Mouse (Mus musculus) heart, embryonic 14.5 days (tissue): ENCODE data around the gene Rad51b. TPM values are rescaled to one million over a fixed set of nuclear protein-coding genes. Genes with fewer than 3 reads are reported as not detected.

ENCODE experiments used
- ATAC-seq: fragments of 200-750 bp; cut with Nextera tagmentation; 2 replicates; pipeline ENCODE4 v1.8.0; 2017; ENCODE audit warnings: low read depth, moderate TSS enrichment; ENCODE audit not compliant: insufficient number of reproducible peaks, insufficient read depth, low FRiP score
- H3K27ac ChIP-seq, 2 experiments: fragments of 200-500 bp in 1 of 2; fragments of 300-500 bp in 1 of 2; sonication (generic) in 1 of 2; replicated peaks in 1 of 2; 2 replicates each; pipeline ENCODE4 v1.5.1; 2012 to 2014; ENCODE audit warnings: low read depth in 2 of 2, low read length in 2 of 2, control low read depth in 1 of 2, mild to moderate bottlenecking in 1 of 2, mixed read lengths in 1 of 2; ENCODE audit not compliant: control insufficient read depth in 1 of 2, insufficient read depth in 1 of 2
- H3K27me3 ChIP-seq: fragments of 300-500 bp; sonication (generic); 2 replicates; pipeline ENCODE4 v1.6.1; 2014; ENCODE audit warnings: mild to moderate bottlenecking, low read length, control low read depth; ENCODE audit not compliant: control insufficient read depth, insufficient read depth
- H3K36me3 ChIP-seq: fragments of 300-500 bp; sonication (generic); 2 replicates; pipeline ENCODE4 v1.6.1; 2014; ENCODE audit warnings: mild to moderate bottlenecking, control low read depth, low read length, mixed read lengths; ENCODE audit not compliant: control insufficient read depth, insufficient read depth
- H3K4me1 ChIP-seq, 2 experiments: fragments of 200-500 bp in 1 of 2; fragments of 300-500 bp in 1 of 2; sonication (generic) in 1 of 2; 2 replicates each; pipeline ENCODE4 v1.6.1; 2012 to 2014; ENCODE audit warnings: low read length in 2 of 2, control low read depth in 1 of 2, mixed read lengths in 1 of 2; ENCODE audit not compliant: control insufficient read depth in 2 of 2, insufficient read depth in 2 of 2
- H3K4me2 ChIP-seq: fragments of 300-500 bp; sonication (generic); 2 replicates; pipeline ENCODE4 v1.6.1; 2014; ENCODE audit warnings: mild to moderate bottlenecking, low read length
- H3K4me3 ChIP-seq, 2 experiments: fragments of 200-500 bp in 1 of 2; fragments of 300-500 bp in 1 of 2; sonication (generic) in 1 of 2; 2 replicates each; pipeline ENCODE4 v1.5.1; 2012 to 2014; ENCODE audit warnings: low read length in 2 of 2, mild to moderate bottlenecking in 2 of 2, control low read depth in 1 of 2, low read depth in 1 of 2, moderate library complexity in 1 of 2; ENCODE audit not compliant: control insufficient read depth in 1 of 2, insufficient read depth in 1 of 2
- H3K9ac ChIP-seq: fragments of 300-500 bp; sonication (generic); 2 replicates; pipeline ENCODE4 v1.6.1; 2014; ENCODE audit warnings: mild to moderate bottlenecking, low read length
- H3K9me3 ChIP-seq: fragments of 300-500 bp; sonication (generic); 2 replicates; pipeline ENCODE4 v1.6.1; 2016; ENCODE audit warnings: low read length, control low read depth; ENCODE audit not compliant: control insufficient read depth
- WGBS: fragments of 180-500 bp; shearing (Covaris S2); extraction: QIAGEN DNeasy Blood & Tissue Kit; methylation state at CpG from one replicate; pipeline ENCODE4 v1.1.7; 2014; 5-methylcytosine and 5-hydroxymethylcytosine counted together
- polyA plus RNA-seq: library from polyadenylated mRNA; unstranded; fragments of >200 nt; fragmentation: Nextera tagmentation; extraction: Ambion mirVana; gene quantifications from 2 replicates; pipeline ENCODE4 v1.2.1, GENCODE M21; 2014

Rad51b gene
- polyA plus RNA-seq, 1 experiment from 2014 or later: 4.2 TPM

DNA sequence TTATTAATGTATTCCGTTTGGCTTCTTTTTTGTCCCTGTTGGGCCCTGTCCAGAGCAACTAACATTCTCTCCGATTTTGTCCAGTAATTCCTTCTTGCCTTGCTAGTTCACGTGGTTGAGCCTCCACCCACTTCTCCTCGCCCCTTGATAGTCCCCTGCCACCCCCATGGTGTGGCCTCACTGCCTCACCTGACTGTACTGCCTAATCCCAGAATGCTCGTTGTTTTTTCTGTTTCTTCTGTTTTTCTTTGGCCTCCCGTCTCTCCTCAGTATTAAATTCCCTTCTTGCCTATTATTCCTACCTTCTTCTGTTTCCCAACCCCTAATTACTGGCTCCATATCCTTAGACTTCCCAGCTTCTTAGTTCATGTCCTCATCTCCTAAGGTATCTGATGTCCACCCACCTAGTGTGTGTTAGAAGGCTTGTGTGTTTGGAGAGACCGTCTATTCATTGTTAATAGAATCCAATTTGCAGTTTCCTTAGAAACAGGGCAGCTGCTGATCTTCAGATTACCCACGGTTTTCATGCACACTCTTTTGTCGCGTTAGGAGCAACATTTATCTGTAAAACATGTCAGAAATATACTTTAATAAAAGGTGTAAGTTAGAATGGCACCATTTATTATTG, 233.3 kb downstream of the Rad51b start:
- no peak overlapping the region for H3K4me2 ChIP-seq
- H3K4me1 ChIP-seq: peaks cover 12 to 40% of the 10 kb centered on the region in 2 experiments; a peak in 3 of 4 replicates
- no peak overlapping the region for H3K4me3 ChIP-seq
- no peak overlapping the region for H3K27ac ChIP-seq
- no peak for ATAC-seq
- no peaks in the 10 kb centered on the region for H3K36me3 ChIP-seq
- peaks cover 10% of the 10 kb centered on the region; the same call in 1 of the 2 replicates for H3K9me3 ChIP-seq
- no peak overlapping the region for H3K9ac ChIP-seq
- H3K27me3 ChIP-seq: no peaks in the 10 kb centered on the region
- WGBS: 82% methylated on average over 10 of the region's 10 CpGs

DNA sequence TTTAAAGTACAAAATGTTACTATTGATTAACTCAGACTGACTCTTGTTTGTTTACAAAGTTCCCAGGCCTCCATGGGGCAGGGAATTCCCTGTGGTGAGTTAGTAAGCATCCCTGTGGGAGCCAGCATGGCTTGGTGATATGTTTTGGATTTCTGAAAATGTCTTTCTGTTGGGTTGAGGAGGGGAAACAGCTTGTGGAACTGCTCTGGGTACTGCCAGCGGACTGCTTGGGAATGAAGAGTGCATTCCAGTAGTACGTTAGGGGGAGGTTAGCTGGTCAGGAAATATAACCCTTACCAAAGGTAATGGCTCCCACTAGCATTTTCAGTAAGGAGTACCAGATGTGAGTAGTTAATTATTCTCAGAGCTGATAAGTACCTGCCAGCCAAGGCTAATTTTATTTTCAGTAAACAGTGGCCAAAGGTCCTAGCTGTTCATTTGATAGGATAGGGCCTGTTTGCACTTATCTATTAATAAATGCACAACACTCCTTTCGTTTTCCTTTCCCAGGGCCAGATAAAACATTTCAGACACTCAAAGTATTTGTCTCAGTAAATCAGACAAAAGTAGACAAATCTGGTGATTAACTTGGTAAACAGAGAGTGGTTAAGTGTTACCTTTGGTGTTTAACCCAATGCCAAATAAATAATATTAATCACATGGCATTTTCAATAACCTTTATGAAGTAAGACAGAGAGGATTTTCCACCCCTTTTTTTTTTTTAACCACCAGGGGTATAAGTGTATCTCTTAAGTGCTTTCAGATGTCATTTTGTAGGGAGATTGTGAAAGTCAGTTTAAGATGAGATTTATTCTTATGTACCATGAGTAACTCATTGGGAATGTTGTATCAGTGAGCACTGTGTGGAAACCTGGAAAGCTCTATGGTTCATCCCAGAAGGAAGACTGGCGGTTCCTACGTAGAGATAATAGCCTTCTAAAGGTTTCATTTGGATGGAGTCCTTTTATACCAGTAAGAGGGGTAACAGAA, 235.0 kb downstream of the Rad51b start:
- ATAC-seq: no peak
- H3K4me3 ChIP-seq: no peak overlapping the region
- peaks cover 10% of the 10 kb centered on the region; the same call in 1 of the 2 replicates for H3K9me3 ChIP-seq
- H3K4me2 ChIP-seq: no peak overlapping the region
- H3K36me3 ChIP-seq: no peaks in the 10 kb centered on the region
- H3K27ac ChIP-seq: peak overlapping the region; percentile 49 to 77; a peak in 3 of 4 replicates
- H3K27me3 ChIP-seq: no peaks in the 10 kb centered on the region
- peaks cover 12 to 48% of the 10 kb centered on the region in 2 experiments; a peak in 3 of 4 replicates for H3K4me1 ChIP-seq
- 0 out of 2 replicates have a peak overlapping the region, but pooled peaks have one; percentile 28 for H3K9ac ChIP-seq
- WGBS: 31% methylated on average over 5 of the region's 5 CpGs

DNA sequence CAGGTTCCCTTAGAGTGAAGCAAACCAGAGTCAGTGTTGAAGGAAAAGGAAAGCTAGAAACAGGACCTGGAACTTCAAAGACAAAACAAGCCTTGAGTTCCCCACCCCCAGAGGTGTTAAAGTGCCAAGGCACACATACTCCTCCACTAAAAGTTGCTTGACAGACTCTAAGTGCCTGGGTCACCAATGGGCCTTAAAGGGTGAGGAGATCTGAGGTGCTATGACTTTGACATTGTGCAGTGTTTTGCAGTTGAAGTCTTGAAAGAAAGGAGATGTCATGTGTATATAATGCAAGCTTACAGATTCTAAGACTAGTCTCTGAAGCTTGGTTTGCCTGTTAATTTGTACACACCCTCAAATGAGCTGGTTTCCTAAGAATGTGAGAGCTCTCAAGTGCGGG, 237.7 kb downstream of the Rad51b start:
- peak overlapping the region; percentile 19 to 66; a peak in 3 of 4 replicates for H3K27ac ChIP-seq
- no peaks in the 10 kb centered on the region for H3K27me3 ChIP-seq
- peaks cover 2% of the 10 kb centered on the region; the same call in 1 of the 2 replicates for H3K9me3 ChIP-seq
- H3K9ac ChIP-seq: no peak overlapping the region
- no peak overlapping the region for H3K4me2 ChIP-seq
- peaks cover 11 to 46% of the 10 kb centered on the region in 2 experiments; a peak in 3 of 4 replicates for H3K4me1 ChIP-seq
- H3K36me3 ChIP-seq: no peaks in the 10 kb centered on the region
- ATAC-seq: peak; percentile 47; the same call in 1 of the 2 replicates
- no peak overlapping the region for H3K4me3 ChIP-seq
- WGBS: 27% methylated on average over 1 of the region's 1 CpGs

DNA sequence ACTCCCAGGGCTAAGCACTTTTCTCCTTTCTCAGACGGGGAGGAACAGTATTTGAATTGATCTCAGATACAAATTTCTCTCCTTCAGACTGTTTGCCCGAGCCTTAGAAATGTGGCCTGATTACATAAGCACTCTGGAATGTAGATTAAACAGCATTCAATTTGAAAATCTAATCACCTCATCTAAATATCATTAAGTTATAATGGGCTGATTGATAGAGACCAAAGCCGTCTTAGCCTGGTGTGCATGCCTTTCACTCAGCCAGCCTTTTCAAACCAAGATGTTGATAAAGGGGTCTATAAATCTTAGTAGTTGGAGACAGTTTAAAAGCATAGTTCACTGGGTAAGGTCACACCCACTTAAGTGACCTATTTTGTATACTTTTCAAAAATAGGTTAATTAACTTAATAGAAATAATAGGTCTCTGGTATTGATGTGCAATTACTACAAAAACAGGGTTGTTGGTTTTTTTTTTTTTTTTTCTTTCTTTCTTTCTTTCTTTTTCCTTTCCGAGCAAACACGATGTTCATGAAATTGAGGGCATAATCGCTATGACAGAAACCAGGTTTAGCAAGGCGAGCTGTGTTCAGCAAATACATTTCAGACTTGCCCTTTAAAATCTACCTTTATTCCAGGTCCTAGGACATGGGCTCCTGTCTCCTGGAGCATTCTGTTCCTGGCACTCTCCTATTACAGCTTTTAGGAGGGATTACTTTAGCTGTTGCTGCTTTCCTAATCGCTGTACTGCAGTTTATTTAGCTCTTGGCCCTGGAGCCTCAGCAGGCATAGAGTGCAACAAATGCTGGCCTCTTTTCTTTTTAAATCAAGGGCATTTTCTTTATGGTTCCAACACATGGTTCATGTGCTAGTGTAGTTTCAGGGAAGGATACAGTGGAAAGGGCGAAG, 238.7 kb downstream of the Rad51b start:
- Histone ChIP-seq H3K9me3 (no peaks in the 10 kb centered on the region), H3K4me3 (no peak overlapping the region), H3K27me3 (no peaks in the 10 kb centered on the region), H3K4me2 (no peak overlapping the region), H3K36me3 (no peaks in the 10 kb centered on the region), H3K4me1 (peaks cover 11 to 46% of the 10 kb centered on the region in 2 experiments; a peak in 3 of 4 replicates), H3K27ac (peak overlapping the region; percentile 33 to 57), H3K9ac (peak overlapping the region; percentile 34; the same call in 1 of the 2 replicates)
- no peak for ATAC-seq
- 54% methylated on average over 9 of the region's 9 CpGs for WGBS

DNA sequence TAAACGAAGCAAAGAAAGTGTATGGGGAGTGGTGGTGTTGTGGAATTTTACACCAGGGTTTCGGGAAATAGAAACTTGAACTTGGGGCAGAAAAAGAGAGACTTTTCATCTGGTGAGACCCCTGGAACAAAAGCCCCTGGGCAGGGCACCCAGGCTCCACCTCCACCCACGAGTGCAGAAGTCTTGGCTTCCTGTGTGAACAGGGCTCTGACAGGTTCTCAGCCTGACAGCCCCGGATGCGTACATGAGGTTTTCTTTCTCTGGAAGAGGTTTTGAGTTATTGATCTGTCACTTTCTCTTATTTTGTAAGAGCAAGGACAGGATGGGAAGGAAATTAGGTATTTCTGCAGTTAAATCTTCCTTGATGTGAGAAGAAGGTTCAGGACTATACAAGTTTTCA, 243.1 kb downstream of the Rad51b start:
- Histone ChIP-seq H3K27ac (no peak overlapping the region), H3K4me1 (peaks cover 0 to 11% of the 10 kb centered on the region in 2 experiments; a peak in 3 of 4 replicates), H3K27me3 (no peaks in the 10 kb centered on the region), H3K4me3 (no peak overlapping the region), H3K36me3 (no peaks in the 10 kb centered on the region), H3K9ac (no peak overlapping the region), H3K9me3 (no peaks in the 10 kb centered on the region), H3K4me2 (no peak overlapping the region)
- 57% methylated on average over 5 of the region's 5 CpGs for WGBS
- ATAC-seq: no peak

DNA sequence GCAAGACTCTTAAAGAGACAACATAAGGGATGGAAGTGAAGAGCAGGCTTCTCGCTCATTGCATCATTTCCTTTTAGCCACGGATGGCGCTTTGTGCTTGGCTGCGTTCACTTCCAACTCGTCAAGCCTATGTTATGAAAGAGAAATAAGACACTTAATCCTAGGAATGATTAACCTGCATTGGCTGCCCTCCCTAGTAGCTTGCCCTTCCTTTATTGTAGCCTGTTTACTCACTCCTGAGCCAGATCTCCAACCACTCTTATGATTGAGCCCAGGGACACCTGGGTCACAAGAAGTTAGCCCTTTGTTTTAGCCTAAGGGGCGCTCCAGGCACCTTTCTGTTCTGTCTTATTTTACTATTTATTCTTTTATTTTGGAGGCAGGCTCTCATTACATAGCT, 244.5 kb downstream of the Rad51b start:
- H3K27ac ChIP-seq: no peak overlapping the region
- ATAC-seq: no peak
- H3K4me1 ChIP-seq: no peaks in the 10 kb centered on the region
- no peak overlapping the region for H3K9ac ChIP-seq
- H3K4me2 ChIP-seq: no peak overlapping the region
- no peaks in the 10 kb centered on the region for H3K27me3 ChIP-seq
- H3K4me3 ChIP-seq: no peak overlapping the region
- no peaks in the 10 kb centered on the region for H3K36me3 ChIP-seq
- no peaks in the 10 kb centered on the region for H3K9me3 ChIP-seq
- 87% methylated on average over 6 of the region's 6 CpGs for WGBS

DNA sequence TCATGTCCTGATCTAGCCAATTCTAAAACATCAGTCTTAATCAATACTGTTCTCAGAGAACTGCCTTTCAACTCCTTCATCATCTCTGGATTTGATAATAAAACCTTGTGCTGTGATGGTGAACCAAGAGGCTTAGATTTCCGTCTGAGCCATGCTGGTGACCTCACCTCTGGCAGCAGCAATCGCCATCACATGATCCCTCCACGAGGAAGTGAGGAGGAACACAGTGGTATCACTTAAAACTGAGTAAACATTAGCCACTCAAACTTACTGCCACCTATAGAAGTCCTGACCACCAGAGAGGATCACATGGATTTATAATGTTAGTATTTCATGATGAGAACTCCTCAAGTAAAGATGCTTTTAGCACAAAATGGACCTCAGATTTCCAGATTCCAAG, 248.0 kb downstream of the Rad51b start:
- Histone ChIP-seq H3K27me3 (no peaks in the 10 kb centered on the region), H3K36me3 (no peaks in the 10 kb centered on the region), H3K4me2 (no peak overlapping the region), H3K27ac (no peak overlapping the region), H3K4me3 (no peak overlapping the region), H3K9me3 (no peaks in the 10 kb centered on the region), H3K4me1 (no peaks in the 10 kb centered on the region; a peak in 2 of 4 replicates), H3K9ac (no peak overlapping the region)
- WGBS: 63% methylated on average over 3 of the region's 3 CpGs
- no peak for ATAC-seq
